Mouse (Mus musculus) adrenal gland, adult 2 months (tissue): ENCODE data around the gene Olfr622. TPM values are rescaled to one million over a fixed set of nuclear protein-coding genes. Genes with fewer than 3 reads are reported as not detected.

ENCODE experiments used
- DNase-seq: peaks from one replicate; pipeline ENCODE4 v3.0.0; 2021
- long read RNA-seq: library from polyadenylated mRNA; stranded (forward); transcript quantifications from one replicate; pipeline ENCODE4 v2.0.0, GENCODE M21; 2021
- polyA plus RNA-seq: library from polyadenylated mRNA; depleted of rRNA; stranded (reverse); fragments of >200 nt; gene quantifications from 2 replicates; pipeline ENCODE4 v1.2.3, GENCODE M21; 2012; rRNA removed
- total RNA-seq, 2 experiments: library from RNA; stranded (reverse); gene quantifications; 2 replicates each; pipeline ENCODE4 v1.2.3; 2021

Gene Olfr622
- not detected for total RNA-seq
- not detected in 2 replicates for polyA plus RNA-seq
- long read RNA-seq: 0 reads

DNA sequence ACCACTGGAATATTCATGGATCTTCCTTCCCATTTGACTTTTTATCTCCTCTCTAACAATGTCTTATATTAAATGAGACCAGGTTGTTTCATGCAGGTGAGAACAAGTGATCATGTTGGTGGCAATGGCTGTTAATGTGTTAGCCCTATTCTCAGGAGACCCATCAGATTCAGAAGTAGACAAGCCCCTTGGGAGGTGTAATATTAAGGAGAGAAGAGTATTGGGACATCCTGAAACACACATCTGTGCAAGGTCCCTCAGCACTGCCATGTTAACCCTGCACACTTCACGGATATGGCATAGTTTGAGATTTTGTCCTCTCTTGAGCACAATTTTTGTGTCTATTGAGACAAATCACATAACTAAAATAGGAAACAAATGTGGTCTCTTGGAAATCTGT, at the start of gene Olfr622:
TSS of gene Olfr622 (minus strand) at position 101 of the 400 bp plus-strand sequence.
- DNase-seq: no peak

DNA sequence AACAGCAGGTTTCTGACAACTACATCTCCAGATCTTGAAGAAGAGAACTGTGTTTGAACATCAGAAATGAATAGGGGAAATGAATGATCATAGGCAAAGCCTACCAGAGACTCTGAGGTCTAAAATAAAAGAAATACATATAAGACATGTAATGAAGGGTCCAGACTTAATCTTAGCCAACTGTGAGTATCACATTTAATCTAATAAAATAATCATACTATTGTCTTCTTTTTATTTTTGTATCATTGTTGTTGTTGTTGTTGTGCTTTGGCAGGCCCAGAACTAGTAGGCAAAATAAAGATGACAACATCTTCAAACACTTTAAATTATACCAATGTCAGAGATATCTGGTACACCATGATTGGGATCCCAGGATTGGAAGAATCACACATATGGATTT, 39.9 kb upstream of the Olfr622 start, which contains the start of gene Olfr625-ps1:
TSS of gene Olfr625-ps1 (plus strand) at position 301 of the 400 bp plus-strand sequence.
- no peak for DNase-seq

DNA sequence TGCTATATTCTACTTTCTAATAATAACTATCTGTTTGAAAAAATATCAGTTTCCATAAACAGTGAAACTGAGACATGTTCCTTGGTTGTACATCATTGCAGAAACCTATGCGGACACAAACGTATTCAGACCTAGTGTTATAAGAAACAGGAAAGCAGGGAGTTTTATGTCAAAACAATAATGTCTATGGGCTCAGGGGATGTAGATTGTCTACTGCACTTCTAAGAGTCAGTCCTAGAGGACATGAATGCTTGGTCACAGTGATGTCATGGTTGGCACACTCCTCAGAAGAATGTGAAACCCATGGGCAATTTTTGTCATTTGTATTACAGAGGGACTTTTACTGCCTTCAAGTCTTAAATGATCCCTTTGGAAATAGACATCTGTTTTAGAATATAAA, 28.6 kb upstream of the Olfr622 start, which contains the start of gene Olfr624:
TSS of gene Olfr624 (minus strand) at position 101 of the 400 bp plus-strand sequence.
- DNase-seq: no peak

DNA sequence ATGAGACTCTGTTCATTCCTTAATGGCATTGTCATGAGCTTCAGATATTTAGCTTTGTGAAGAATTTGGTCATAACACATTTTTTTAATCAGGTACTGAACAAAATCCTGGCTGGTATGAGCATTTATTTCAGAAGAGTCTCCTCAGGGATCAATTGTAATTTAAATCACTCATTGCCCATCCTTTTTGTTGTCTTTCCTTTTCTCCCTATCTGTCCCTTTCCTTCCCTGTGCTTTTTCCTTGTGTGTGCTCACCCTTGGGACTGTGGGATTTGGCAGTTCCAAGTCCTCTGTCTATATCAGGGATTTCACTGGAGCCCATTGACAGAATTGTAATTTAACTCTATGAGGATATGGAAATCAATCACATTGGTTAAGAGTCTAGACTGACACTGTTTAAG, 21.1 kb upstream of the Olfr622 start, which contains the start of gene Olfr623:
TSS of gene Olfr623 (minus strand) at position 101 of the 400 bp plus-strand sequence.
- no peak for DNase-seq

DNA sequence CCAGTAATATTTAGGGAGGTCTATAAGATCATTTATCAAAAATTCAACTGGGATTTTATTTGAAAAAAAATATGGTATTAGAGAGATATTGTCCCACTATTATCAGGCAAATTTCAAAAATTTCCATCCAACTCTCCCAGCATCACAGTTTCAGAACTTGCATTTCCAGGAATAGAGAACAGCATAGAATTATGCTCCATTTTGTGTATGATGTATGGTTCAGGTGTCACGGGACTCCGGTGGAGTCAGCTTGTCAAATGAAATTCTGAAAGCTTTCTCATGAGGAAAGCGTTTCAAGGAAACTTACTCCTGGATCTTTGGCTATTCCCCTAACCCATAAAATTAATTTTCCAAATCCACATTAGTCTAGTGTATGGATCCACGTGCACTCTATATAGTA, 1.6 kb upstream of the Olfr622 start:
- no peak for DNase-seq

DNA sequence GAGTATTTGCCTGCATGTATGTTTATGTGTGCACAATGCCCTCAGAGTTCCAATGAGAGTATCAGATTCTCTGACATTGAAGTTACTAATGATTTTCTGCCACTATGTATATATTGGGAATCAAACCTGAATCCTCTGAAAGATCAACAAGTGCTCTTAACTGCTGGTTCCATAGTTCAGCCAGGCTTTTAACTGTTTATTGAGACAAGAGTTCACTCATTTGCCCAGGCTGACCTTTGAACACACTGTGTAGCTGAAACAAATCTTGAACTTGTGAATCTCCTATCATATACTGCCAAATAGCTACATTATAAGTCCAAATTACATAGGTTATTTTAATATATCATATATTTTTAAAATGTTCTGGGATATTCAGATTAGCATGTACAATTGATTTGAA, 5.7 kb downstream of the Olfr622 start:
- no peak for DNase-seq

DNA sequence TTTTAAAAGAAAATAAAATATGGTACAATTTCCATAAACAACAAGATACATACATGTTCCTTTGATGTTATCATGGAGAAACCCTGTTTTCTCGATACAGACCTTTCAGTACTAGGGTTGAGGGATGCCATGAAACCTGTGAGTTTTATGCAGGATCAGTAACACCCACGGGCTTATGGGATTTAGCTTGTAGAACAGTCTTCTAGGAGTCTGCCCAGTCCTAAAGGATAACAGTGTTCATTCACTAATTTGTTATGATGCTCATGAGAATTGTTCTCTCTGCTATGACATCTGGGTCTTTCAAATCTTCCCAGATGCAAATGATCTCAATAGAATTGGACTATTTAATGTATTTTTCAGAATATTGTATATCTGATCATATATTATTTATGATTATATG, 30.1 kb downstream of the Olfr622 start, which contains the start of gene Olfr620:
TSS of gene Olfr620 (minus strand) at position 101 of the 400 bp plus-strand sequence.
- DNase-seq: no peak

DNA sequence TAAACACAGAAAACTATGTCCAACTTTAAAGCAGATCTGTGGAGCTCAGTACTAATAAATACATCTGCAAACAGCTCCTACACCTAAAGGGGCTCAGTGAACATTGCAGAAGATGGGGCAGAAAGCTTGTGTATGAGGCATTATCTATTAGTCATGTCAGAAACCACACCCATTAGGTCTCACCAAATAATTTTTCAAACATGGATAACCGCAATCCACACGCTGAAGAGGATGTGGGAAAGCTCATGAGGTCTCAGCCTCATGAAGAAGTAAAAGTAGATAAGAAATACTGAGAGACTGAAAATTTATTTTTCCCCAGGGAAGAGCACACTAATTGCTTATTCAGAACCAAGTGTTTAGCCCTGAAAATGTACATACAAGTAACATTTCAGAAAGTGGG, 35.1 kb downstream of the Olfr622 start:
- no peak for DNase-seq

DNA sequence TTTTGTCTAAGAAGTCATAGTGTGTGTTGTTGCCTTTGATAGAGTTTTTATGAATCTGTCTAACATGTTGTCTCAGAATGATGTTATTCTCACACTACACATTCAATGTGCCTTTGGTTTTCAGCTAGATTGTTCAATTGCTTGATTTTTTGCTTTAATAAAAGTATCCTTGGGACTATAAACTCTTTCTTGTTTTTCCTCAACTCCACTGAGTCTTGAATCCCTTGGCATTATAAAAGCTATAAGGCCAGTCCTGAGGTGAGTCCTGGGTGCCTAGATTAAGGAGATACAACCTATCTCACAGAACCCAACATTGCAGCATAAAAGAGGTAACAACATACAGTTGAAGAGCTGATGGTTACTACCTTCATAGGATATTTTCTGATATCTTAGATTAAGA, 42.2 kb downstream of the Olfr622 start, which contains the start of gene Olfr619:
TSS of gene Olfr619 (plus strand) at position 301 of the 400 bp plus-strand sequence.
- no peak for DNase-seq

DNA sequence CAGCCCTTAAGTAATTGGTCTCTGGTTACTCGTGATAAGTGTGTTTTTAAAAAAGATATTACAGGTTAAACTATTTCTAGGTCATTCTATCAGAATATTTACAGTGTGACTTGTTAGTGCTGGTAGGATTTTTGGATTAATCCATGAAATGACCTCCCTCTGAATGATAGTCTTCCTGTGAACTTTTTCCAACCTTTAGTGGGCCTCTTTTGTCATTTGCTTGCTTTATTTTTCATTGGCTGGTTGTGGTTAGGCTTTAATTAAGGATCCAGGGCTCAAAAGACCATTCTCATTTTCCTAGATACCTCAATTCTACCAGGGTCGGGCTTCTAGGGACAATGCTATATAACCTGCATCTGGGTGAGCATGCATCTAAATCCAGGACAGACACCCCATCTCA, 52.7 kb downstream of the Olfr622 start, which contains the start of gene Olfr618:
TSS of gene Olfr618 (plus strand) at position 301 of the 400 bp plus-strand sequence.
- DNase-seq: no peak

Other genes starting within 250 kb of the Olfr622 start
Only the 30 nearest of the 32 such genes appear.
- gene Olfr605, start 197.3 kb downstream of the Olfr622 start, total RNA-seq: not detected
- not detected in 2 replicates for gene Olfr605, start 197.3 kb downstream of the Olfr622 start, polyA plus RNA-seq
- not detected for gene Olfr606, start 193.7 kb downstream of the Olfr622 start, total RNA-seq
- gene Olfr606, start 193.7 kb downstream of the Olfr622 start, polyA plus RNA-seq: not detected in 2 replicates
- not detected for gene Olfr607, start 178.6 kb downstream of the Olfr622 start, total RNA-seq
- gene Olfr607, start 178.6 kb downstream of the Olfr622 start, polyA plus RNA-seq: not detected in 2 replicates
- gene Olfr608, start 172.8 kb downstream of the Olfr622 start, total RNA-seq: not detected
- gene Olfr608, start 172.8 kb downstream of the Olfr622 start, polyA plus RNA-seq: not detected in 2 replicates
- not detected for gene Olfr609, start 144.6 kb downstream of the Olfr622 start, total RNA-seq
- gene Olfr609, start 144.6 kb downstream of the Olfr622 start, polyA plus RNA-seq: not detected in 2 replicates
- not detected for gene Olfr610, start 130.6 kb downstream of the Olfr622 start, total RNA-seq
- gene Olfr610, start 130.6 kb downstream of the Olfr622 start, polyA plus RNA-seq: not detected in 2 replicates
- not detected for gene Olfr611, start 121.9 kb downstream of the Olfr622 start, total RNA-seq
- not detected in 2 replicates for gene Olfr611, start 121.9 kb downstream of the Olfr622 start, polyA plus RNA-seq
- gene Olfr612, start 100.0 kb downstream of the Olfr622 start, total RNA-seq: not detected
- gene Olfr612, start 100.0 kb downstream of the Olfr622 start, polyA plus RNA-seq: not detected in 2 replicates
- gene Olfr613, start 94.6 kb downstream of the Olfr622 start, total RNA-seq: not detected
- gene Olfr613, start 94.6 kb downstream of the Olfr622 start, polyA plus RNA-seq: not detected in 2 replicates
- not detected for gene Olfr615, start 86.6 kb downstream of the Olfr622 start, total RNA-seq
- gene Olfr615, start 86.6 kb downstream of the Olfr622 start, polyA plus RNA-seq: not detected in 2 replicates
- not detected for gene Olfr616, start 73.6 kb downstream of the Olfr622 start, total RNA-seq
- gene Olfr616, start 73.6 kb downstream of the Olfr622 start, polyA plus RNA-seq: not detected in 2 replicates
- not detected for gene Olfr617, start 69.6 kb downstream of the Olfr622 start, total RNA-seq
- gene Olfr617, start 69.6 kb downstream of the Olfr622 start, polyA plus RNA-seq: not detected in 2 replicates
- not detected for gene Olfr618, start 52.6 kb downstream of the Olfr622 start, total RNA-seq
- not detected in 2 replicates for gene Olfr618, start 52.6 kb downstream of the Olfr622 start, polyA plus RNA-seq
- gene Olfr619, start 42.1 kb downstream of the Olfr622 start, total RNA-seq: not detected
- gene Olfr619, start 42.1 kb downstream of the Olfr622 start, polyA plus RNA-seq: not detected in 2 replicates
- gene Olfr620, start 30.2 kb downstream of the Olfr622 start, total RNA-seq: not detected
- gene Olfr620, start 30.2 kb downstream of the Olfr622 start, polyA plus RNA-seq: not detected in 2 replicates
- gene Olfr623, start 21.0 kb upstream of the Olfr622 start, total RNA-seq: not detected
- gene Olfr623, start 21.0 kb upstream of the Olfr622 start, polyA plus RNA-seq: not detected in 2 replicates
- gene Olfr624, start 28.5 kb upstream of the Olfr622 start, total RNA-seq: not detected
- gene Olfr624, start 28.5 kb upstream of the Olfr622 start, polyA plus RNA-seq: not detected in 2 replicates
- not detected for gene Olfr625-ps1, start 40.0 kb upstream of the Olfr622 start, total RNA-seq
- not detected in 2 replicates for gene Olfr625-ps1, start 40.0 kb upstream of the Olfr622 start, polyA plus RNA-seq
- gene Olfr243, start 72.0 kb upstream of the Olfr622 start, total RNA-seq: not detected
- gene Olfr243, start 72.0 kb upstream of the Olfr622 start, polyA plus RNA-seq: not detected in 2 replicates
- gene Olfr628, start 87.7 kb upstream of the Olfr622 start, total RNA-seq: not detected
- gene Olfr628, start 87.7 kb upstream of the Olfr622 start, polyA plus RNA-seq: not detected in 2 replicates
- gene Olfr629, start 102.2 kb upstream of the Olfr622 start, total RNA-seq: not detected
- gene Olfr629, start 102.2 kb upstream of the Olfr622 start, polyA plus RNA-seq: not detected in 2 replicates
- gene Olfr630, start 114.6 kb upstream of the Olfr622 start, total RNA-seq: not detected
- gene Olfr630, start 114.6 kb upstream of the Olfr622 start, polyA plus RNA-seq: not detected in 2 replicates
- gene Olfr69, start 128.9 kb upstream of the Olfr622 start, total RNA-seq: not detected
- not detected in 2 replicates for gene Olfr69, start 128.9 kb upstream of the Olfr622 start, polyA plus RNA-seq
- not detected for gene Olfr68, start 137.0 kb upstream of the Olfr622 start, total RNA-seq
- not detected in 2 replicates for gene Olfr68, start 137.0 kb upstream of the Olfr622 start, polyA plus RNA-seq
- not detected for gene Olfr67, start 149.1 kb upstream of the Olfr622 start, total RNA-seq
- gene Olfr67, start 149.1 kb upstream of the Olfr622 start, polyA plus RNA-seq: not detected in 2 replicates
- gene Hbb-bt, start 171.3 kb upstream of the Olfr622 start, total RNA-seq: 100 to 1,000 TPM; 120 to 218 TPM
- 48.3 and 61.8 TPM in 2 replicates for gene Hbb-bt, start 171.3 kb upstream of the Olfr622 start, polyA plus RNA-seq
- 1,000 to 10,000 TPM; 1,531 to 2,097 TPM for gene Hbb-bs, start 185.4 kb upstream of the Olfr622 start, total RNA-seq
- gene Hbb-bs, start 185.4 kb upstream of the Olfr622 start, polyA plus RNA-seq: 569 and 814 TPM in 2 replicates
- not detected for gene Hbb-bh2, start 197.8 kb upstream of the Olfr622 start, total RNA-seq
- not detected in 2 replicates for gene Hbb-bh2, start 197.8 kb upstream of the Olfr622 start, polyA plus RNA-seq
- gene Hbb-bh1, start 200.5 kb upstream of the Olfr622 start, total RNA-seq: not detected
- gene Hbb-bh1, start 200.5 kb upstream of the Olfr622 start, polyA plus RNA-seq: not detected in 2 replicates
- not detected for gene Hbb-y, start 210.5 kb upstream of the Olfr622 start, total RNA-seq
- gene Hbb-y, start 210.5 kb upstream of the Olfr622 start, polyA plus RNA-seq: not detected in 2 replicates